Mouse (Mus musculus) megakaryocyte, embryonic 14.5 days (primary cell): ENCODE results near the gene Dock9.

Experiments used
- FLI1 ChIP-seq: IDR thresholded peaks from 2 replicates; pipeline ENCODE4 v1.6.1; 2012; ENCODE audit warnings: low read length, inconsistent platforms, mixed read lengths
- GATA1 ChIP-seq: IDR thresholded peaks from 3 replicates; pipeline ENCODE4 v1.6.1; 2012; ENCODE audit warnings: mixed read lengths, low read length, inconsistent platforms, borderline replicate concordance

DNA sequence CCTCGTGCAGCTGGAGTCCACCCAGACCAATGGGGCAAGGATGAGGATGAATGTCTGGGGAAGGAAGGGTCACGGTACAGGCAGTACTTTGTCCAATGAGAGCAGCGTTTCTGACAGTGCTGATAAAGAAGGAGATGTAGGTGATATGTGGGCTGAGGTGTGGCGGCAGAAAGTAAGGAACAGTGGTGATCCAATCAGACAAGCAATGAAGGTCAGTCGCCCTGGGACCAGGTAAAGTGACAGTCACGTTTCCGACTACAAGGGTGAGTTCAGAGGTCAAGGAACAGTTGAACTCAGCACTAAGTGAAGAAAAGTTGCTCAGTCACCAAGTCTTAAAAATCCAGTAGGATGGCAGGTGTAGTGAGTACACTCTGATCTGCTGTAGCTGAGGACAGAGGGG, 29.5 kb upstream of the Dock9 start:
- no peak for TF ChIP-seq GATA1
- TF ChIP-seq FLI1 = no peak
